Mouse (Mus musculus): ENCODE data around the gene Gigyf1. TPM values are rescaled to one million over a fixed set of nuclear protein-coding genes. Genes with fewer than 3 reads are reported as not detected.

Gene Gigyf1
- polyA plus RNA-seq, 1 experiment from 2014 or later: 9.5 TPM

DNA sequence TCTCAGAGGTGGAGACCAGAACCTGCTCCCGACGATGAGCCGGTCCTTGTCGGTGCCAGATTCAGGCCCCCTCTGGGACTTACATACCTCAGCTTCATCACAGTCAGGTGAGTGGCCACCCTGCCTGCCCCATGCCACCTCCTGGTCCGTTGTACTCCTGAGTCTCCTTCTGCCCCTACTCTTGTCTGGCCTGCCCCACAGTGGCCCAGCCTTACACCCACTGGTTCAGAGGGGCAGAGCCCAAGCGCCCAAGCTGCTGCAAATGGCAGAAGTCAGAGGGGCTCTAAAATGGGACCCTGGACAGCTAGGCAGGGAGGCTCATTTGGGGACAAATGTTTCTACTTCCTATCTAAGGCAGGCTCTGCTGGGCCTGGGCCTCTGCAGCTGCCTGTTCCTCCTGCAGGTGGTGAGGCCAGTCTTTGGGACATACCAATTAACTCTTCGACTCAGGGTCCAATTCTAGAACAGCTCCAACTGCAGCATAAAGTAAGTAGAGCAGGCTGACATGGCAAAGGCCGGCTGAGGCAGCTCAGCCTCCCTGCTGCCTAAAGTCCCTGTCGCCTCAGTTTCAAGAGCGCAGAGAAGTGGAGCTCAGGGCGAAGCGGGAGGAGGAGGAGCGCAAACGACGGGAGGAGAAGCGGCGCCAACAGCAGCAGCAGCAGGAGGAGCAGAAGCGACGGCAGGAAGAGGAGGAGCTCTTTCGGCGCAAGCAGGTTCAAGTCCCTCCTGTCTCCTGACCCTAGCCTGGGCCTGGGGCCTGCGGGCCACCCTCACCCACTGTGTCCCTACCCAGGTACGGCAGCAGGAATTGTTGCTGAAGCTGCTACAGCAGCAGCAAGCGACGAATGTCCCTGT is 5.3 kb downstream of the Gigyf1 start:
- no peak overlapping the region for H3K4me2 ChIP-seq (ENCODE audit: low read depth)
- WGBS: 89% methylated on average over 25 of the region's 25 CpGs
- H3K36me3 ChIP-seq (ENCODE audit: control insufficient read depth, insufficient read depth, low read length): peaks cover 59% of the 10 kb centered on the region
- no peak overlapping the region for H3K4me3 ChIP-seq (ENCODE audit: low read depth, low read length)
- H3K9me3 ChIP-seq (ENCODE audit: control insufficient read depth, low read length): no peaks in the 10 kb centered on the region
- H3K9ac ChIP-seq (ENCODE audit: low read length): no peak overlapping the region
- H3K27ac ChIP-seq (ENCODE audit: low read depth, low read length): no peak overlapping the region
- ATAC-seq (ENCODE audit: insufficient read depth, low FRiP score, low TSS enrichment) (no peak), DNase-seq (ENCODE audit: low spot score) (no peak)
- H3K27me3 ChIP-seq (ENCODE audit: control insufficient read depth, insufficient read depth, low read length): no peaks in the 10 kb centered on the region
- H3K4me1 ChIP-seq (ENCODE audit: control insufficient read depth, insufficient read depth, low read length): no peaks in the 10 kb centered on the region

GRCm38 (mm10) chr5:137524251-137524515 is 5.8 kb downstream of the Gigyf1 start:
- Histone ChIP-seq H3K4me1 (ENCODE audit: control insufficient read depth, insufficient read depth, low read length) (0 out of 2 replicates have a peak, but pooled peaks cover 2% of the 10 kb centered on the region), H3K27ac (ENCODE audit: low read depth, low read length) (no peak overlapping the region), H3K9ac (ENCODE audit: low read length) (no peak overlapping the region), H3K27me3 (ENCODE audit: control insufficient read depth, insufficient read depth, low read length) (no peaks in the 10 kb centered on the region), H3K9me3 (ENCODE audit: control insufficient read depth, low read length) (no peaks in the 10 kb centered on the region), H3K36me3 (ENCODE audit: control insufficient read depth, insufficient read depth, low read length) (peaks cover 56% of the 10 kb centered on the region), H3K4me3 (ENCODE audit: low read depth, low read length) (no peak overlapping the region), H3K4me2 (ENCODE audit: low read depth) (no peak overlapping the region)
- ATAC-seq (ENCODE audit: insufficient read depth, low FRiP score, low TSS enrichment) (no peak), DNase-seq (ENCODE audit: low spot score) (no peak)
- 95% methylated on average over 8 of the region's 8 CpGs for WGBS

GRCm38 (mm10) chr5:137524671-137525070 is 6.3 kb downstream of the Gigyf1 start:
- no peak for ATAC-seq (ENCODE audit: insufficient read depth, low FRiP score, low TSS enrichment)
- 90% methylated on average over 13 of the region's 13 CpGs for WGBS
- Histone ChIP-seq H3K9me3 (ENCODE audit: control insufficient read depth, low read length) (no peaks in the 10 kb centered on the region), H3K27ac (ENCODE audit: low read depth, low read length) (no peak overlapping the region), H3K9ac (ENCODE audit: low read length) (no peak overlapping the region), H3K36me3 (ENCODE audit: control insufficient read depth, insufficient read depth, low read length) (peaks cover 60% of the 10 kb centered on the region), H3K4me2 (ENCODE audit: low read depth) (no peak overlapping the region), H3K4me1 (ENCODE audit: control insufficient read depth, insufficient read depth, low read length) (0 out of 2 replicates have a peak, but pooled peaks cover 6% of the 10 kb centered on the region), H3K4me3 (ENCODE audit: low read depth, low read length) (no peak overlapping the region), H3K27me3 (ENCODE audit: control insufficient read depth, insufficient read depth, low read length) (no peaks in the 10 kb centered on the region)
- no peak for DNase-seq (ENCODE audit: low spot score)

DNA sequence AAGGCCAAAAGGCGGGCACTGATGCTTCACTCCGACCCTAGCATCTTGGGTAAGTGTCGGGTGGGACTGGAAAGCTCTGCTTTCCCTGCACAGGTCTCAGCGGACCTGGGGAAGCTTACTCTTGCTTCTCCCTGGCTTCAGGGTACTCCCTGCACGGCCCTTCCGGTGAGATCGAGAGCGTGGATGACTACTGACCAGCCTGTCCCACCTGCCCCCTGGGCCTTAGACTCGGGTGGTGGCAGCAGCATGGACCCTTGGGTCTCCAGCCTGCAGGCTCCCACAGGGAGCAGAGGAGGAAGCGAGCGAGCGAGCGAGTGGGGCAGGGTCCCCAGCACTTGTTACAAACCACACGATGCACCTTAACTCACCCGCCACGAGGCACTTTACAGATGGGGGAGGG is 7.2 kb downstream of the Gigyf1 start:
- Histone ChIP-seq H3K27ac (ENCODE audit: low read depth, low read length) (no peak overlapping the region), H3K36me3 (ENCODE audit: control insufficient read depth, insufficient read depth, low read length) (peaks cover 54% of the 10 kb centered on the region), H3K4me3 (ENCODE audit: low read depth, low read length) (no peak overlapping the region), H3K9ac (ENCODE audit: low read length) (no peak overlapping the region), H3K4me1 (ENCODE audit: control insufficient read depth, insufficient read depth, low read length) (peaks cover 14% of the 10 kb centered on the region; the same call in 1 of the 2 replicates), H3K9me3 (ENCODE audit: control insufficient read depth, low read length) (no peaks in the 10 kb centered on the region), H3K27me3 (ENCODE audit: control insufficient read depth, insufficient read depth, low read length) (no peaks in the 10 kb centered on the region), H3K4me2 (ENCODE audit: low read depth) (no peak overlapping the region)
- 76% methylated on average over 16 of the region's 16 CpGs for WGBS
- ATAC-seq (ENCODE audit: insufficient read depth, low FRiP score, low TSS enrichment): no peak
- no peak for DNase-seq (ENCODE audit: low spot score)

GRCm38 (mm10) chr5:137526192-137526936 is 8.0 kb downstream of the Gigyf1 start:
- no peaks in the 10 kb centered on the region for H3K9me3 ChIP-seq (ENCODE audit: control insufficient read depth, low read length)
- peaks cover 47% of the 10 kb centered on the region for H3K36me3 ChIP-seq (ENCODE audit: control insufficient read depth, insufficient read depth, low read length)
- DNase-seq (ENCODE audit: low spot score) (no peak), ATAC-seq (ENCODE audit: insufficient read depth, low FRiP score, low TSS enrichment) (no peak)
- no peak overlapping the region for H3K4me2 ChIP-seq (ENCODE audit: low read depth)
- peak overlapping the region; percentile 34; the same call in 1 of the 2 replicates for H3K27ac ChIP-seq (ENCODE audit: low read depth, low read length)
- H3K27me3 ChIP-seq (ENCODE audit: control insufficient read depth, insufficient read depth, low read length): no peaks in the 10 kb centered on the region
- 51% methylated on average over 16 of the region's 16 CpGs for WGBS
- H3K4me1 ChIP-seq (ENCODE audit: control insufficient read depth, insufficient read depth, low read length): peaks cover 14% of the 10 kb centered on the region; the same call in 1 of the 2 replicates
- H3K9ac ChIP-seq (ENCODE audit: low read length): no peak overlapping the region
- no peak overlapping the region for H3K4me3 ChIP-seq (ENCODE audit: low read depth, low read length)

DNA sequence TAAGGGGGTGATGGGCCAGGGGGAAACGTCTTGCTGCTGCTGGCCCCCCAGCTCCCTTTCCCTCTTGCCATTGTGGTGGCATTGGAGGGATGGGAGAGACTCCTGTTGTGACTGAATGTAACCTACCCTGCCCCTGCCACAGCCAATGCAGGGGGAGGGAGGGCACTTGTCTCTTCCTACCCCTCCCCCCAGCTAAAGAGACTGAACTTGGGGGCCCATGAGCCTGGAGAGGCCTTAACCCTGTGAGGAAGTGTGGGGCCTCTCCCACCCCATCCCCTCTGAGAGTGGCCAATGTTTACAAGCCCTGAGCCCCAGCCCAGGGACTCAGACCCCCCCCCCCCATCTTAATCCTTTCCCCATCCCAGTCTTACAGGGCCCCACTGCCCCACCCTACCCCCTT is 9.1 kb downstream of the Gigyf1 start:
- no peak for DNase-seq (ENCODE audit: low spot score)
- Histone ChIP-seq H3K27ac (ENCODE audit: low read depth, low read length) (no peak overlapping the region), H3K4me2 (ENCODE audit: low read depth) (no peak overlapping the region), H3K9ac (ENCODE audit: low read length) (no peak overlapping the region), H3K4me1 (ENCODE audit: control insufficient read depth, insufficient read depth, low read length) (peaks cover 14% of the 10 kb centered on the region; the same call in 1 of the 2 replicates), H3K36me3 (ENCODE audit: control insufficient read depth, insufficient read depth, low read length) (peaks cover 39% of the 10 kb centered on the region), H3K4me3 (ENCODE audit: low read depth, low read length) (no peak overlapping the region), H3K9me3 (ENCODE audit: control insufficient read depth, low read length) (no peaks in the 10 kb centered on the region), H3K27me3 (ENCODE audit: control insufficient read depth, insufficient read depth, low read length) (no peaks in the 10 kb centered on the region)
- WGBS: 50% methylated on average over 1 of the region's 1 CpGs
- ATAC-seq (ENCODE audit: insufficient read depth, low FRiP score, low TSS enrichment): no peak

- no peak overlapping the region for H3K4me2 ChIP-seq (ENCODE audit: low read depth)
- H3K27ac ChIP-seq (ENCODE audit: low read depth, low read length): no peak overlapping the region
- ATAC-seq (ENCODE audit: insufficient read depth, low FRiP score, low TSS enrichment) (no peak), DNase-seq (ENCODE audit: low spot score) (no peak)
- H3K4me1 ChIP-seq (ENCODE audit: control insufficient read depth, insufficient read depth, low read length): peaks cover 14% of the 10 kb centered on the region; the same call in 1 of the 2 replicates
- no peak overlapping the region for H3K9ac ChIP-seq (ENCODE audit: low read length)
- 0 out of 2 replicates have a peak overlapping the region, but pooled peaks have one; percentile 4 for H3K4me3 ChIP-seq (ENCODE audit: low read depth, low read length)
- WGBS: 85% methylated on average over 22 of the region's 22 CpGs
- H3K9me3 ChIP-seq (ENCODE audit: control insufficient read depth, low read length): no peaks in the 10 kb centered on the region
- peaks cover 29% of the 10 kb centered on the region for H3K36me3 ChIP-seq (ENCODE audit: control insufficient read depth, insufficient read depth, low read length)
- H3K27me3 ChIP-seq (ENCODE audit: control insufficient read depth, insufficient read depth, low read length): no peaks in the 10 kb centered on the region
These were observed 10.1 kb downstream of the Gigyf1 start for GRCm38 (mm10) chr5:137528247-137528968.

DNA sequence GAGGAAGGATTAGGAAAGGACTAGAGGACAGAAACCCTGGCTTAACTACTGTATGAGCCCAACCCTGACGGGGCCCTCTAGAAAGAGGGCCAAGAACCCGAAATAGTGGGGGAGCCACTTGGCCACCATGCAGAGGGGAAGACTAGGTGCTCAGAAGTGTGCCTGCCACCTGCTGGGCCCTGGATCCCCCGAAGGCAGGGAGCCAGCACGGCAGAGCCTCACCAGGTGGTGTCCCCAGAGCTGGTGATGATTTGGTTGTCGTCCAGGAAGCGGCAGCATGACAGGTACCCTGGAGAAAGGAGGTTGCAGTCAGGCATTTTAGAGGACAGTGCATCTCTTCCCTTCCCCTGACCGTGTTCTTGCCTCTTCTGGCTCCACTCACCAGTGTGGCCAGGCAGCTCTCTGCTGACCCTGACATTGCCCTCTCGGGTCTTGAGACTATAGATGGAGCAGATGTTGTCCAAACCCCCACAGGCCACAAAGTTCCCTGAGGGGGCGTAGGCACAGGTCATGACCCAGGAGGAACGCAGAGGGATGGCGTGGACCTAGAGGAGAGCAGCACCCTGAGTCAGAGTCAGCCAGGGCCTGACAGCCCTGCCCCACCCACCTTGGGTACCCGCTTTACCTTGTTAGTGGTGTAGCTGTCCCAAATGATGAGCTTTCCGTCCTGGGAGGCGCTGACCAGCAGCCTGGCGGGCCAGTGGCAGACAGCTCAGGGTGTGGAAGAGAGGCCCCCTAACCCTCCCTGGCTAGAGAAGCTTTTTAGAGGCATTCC is 11.1 kb downstream of the Gigyf1 start:
- Histone ChIP-seq H3K9ac (ENCODE audit: low read length) (peak overlapping the region; percentile 93; the same call in 1 of the 2 replicates), H3K27ac (ENCODE audit: low read depth, low read length) (no peak overlapping the region), H3K27me3 (ENCODE audit: control insufficient read depth, insufficient read depth, low read length) (no peaks in the 10 kb centered on the region), H3K36me3 (ENCODE audit: control insufficient read depth, insufficient read depth, low read length) (peaks cover 20% of the 10 kb centered on the region), H3K4me3 (ENCODE audit: low read depth, low read length) (peak overlapping the region; percentile 89), H3K4me1 (ENCODE audit: control insufficient read depth, insufficient read depth, low read length) (peaks cover 14% of the 10 kb centered on the region; the same call in 1 of the 2 replicates), H3K9me3 (ENCODE audit: control insufficient read depth, low read length) (no peaks in the 10 kb centered on the region), H3K4me2 (ENCODE audit: low read depth) (peak overlapping the region; percentile 69)
- DNase-seq (ENCODE audit: low spot score) (no peak), ATAC-seq (ENCODE audit: insufficient read depth, low FRiP score, low TSS enrichment) (no peak)
- 78% methylated on average over 15 of the region's 15 CpGs for WGBS

All from neural tube, embryonic 11.5 days (tissue).